Mouse (Mus musculus): ENCODE measurements around the gene Adamts17.

Gene Adamts17

DNA sequence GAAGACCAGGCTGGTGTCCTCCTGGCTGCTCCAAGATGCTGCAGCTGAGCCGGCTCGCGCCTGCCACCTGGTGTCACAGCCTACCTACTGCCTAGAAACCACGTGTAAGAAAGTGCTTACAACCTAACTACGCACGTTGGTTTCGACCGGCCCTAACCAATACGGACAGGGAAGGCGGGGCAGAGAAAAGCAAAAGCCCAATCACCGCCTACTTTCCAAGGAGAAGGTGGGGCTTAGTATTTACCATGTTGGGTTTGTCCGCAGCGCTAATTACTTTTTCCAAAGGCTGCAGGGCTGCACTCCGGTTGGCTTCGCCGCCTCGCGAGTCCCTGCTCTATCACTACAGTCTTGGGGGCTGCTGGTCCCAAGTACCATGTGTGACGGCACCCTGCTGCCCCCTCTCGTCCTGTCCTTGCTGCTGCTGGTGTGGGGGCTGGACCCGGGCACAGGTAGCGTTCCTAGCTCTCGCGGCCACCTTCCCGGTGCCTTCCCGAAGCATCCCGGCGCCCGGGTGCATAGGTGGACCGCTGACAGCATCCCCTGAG is at the start of gene Adamts17:
Adamts17 (plus strand) TSS at position 273 of the 545 bp plus-strand sequence.
- DNase-seq (ENCODE audit: low read depth): peak; percentile 92

DNA sequence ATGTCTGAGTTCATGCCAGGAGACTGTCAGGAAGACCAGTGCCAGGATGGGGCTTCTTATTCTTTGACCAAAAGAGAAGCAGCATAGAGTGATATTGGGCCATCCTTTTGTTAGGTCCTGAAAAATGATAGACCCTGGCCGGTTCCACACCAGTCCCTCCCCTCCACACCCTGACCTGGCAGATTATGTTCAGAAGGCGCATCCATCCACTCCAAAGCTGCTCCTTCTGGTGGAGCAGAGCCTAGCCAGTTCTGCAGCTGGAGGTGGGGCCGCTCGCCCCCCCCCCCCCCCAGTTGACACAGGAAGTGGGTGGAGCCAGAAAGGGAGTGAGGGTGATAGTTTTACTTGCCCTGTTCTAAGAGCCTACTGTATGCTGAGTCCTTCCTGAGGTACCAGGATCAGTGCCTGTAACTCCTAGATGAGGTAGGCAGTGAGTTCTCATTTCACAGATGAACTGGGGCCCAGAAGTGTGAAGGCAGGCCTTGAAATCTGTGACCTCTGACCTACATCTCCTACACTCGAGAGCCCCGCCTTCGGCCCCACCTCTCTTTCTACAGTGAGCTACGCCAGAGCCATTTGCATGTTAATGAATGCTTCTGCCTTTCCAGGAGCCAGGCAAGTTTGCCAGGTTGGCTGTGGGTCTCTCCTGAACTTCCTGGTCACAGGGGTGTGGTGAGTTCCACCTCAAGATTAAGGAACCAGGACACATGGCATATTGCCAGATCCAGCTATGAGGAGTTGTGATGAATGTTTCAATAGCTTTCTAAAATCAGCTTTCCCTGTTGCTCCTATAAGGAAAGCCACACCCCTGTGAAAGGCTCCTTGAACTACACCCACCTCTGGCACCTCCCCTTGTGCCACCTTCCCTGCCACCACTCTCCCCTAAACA is 49.4 kb upstream of the Adamts17 start:
- no peak for DNase-seq (ENCODE audit: low read depth)

DNA sequence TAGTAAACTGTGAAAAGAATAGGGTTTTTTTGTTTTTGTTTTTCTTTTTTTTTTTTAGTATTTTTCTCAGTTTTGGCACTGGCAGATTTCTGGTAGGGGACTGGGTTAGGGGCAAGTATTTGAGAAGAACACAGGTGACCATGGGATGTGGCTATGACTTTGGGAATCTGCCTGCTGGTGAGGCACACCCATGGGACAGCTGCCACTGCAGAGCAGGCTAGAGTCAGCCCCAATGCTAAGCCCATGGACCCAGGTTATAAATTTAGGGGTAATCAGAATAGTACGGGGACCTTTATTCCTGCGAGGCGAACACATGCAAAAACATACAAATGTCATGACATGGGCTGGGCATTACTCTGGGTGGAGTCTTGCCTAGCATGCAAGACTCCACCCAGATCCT is 48.5 kb upstream of the Adamts17 start:
- DNase-seq (ENCODE audit: low read depth): no peak

DNA sequence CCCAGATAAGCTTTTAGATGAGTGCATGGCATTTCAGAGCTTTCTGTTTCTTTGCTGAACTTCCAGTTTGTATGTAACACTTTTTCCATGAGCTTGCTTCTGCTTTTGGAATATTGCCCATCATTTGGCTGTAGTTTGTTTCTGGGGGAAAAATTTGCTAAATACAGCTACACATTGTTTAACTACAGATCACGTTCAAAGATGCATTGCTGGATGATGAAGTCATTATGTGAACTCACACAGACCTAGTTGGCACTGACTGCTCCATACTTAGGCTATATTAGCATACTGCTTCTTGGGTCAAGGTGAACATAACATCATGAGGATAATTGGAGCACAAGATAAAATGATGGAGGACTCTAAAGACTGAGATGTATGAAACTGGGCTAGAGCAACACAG is 42.6 kb upstream of the Adamts17 start:
- DNase-seq (ENCODE audit: low read depth): no peak

DNA sequence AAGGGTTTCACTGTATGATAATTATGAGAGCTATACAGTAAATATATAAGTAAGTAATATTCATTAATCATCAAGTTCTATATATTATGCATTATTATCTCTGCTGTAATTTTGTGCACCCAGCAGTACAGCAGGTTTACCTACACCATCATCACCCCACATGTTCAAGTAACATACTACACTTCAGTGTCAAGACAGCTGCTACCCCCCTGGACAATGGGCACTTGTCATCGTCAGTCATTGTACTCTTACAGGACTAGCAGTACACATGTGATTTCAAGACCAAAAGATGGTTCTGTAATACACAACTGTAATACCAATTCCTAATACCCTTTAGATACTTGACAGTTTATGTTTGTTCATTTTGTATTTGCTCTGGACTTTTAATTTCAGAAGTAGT is 42.2 kb upstream of the Adamts17 start:
- no peak for DNase-seq (ENCODE audit: low read depth)

DNA sequence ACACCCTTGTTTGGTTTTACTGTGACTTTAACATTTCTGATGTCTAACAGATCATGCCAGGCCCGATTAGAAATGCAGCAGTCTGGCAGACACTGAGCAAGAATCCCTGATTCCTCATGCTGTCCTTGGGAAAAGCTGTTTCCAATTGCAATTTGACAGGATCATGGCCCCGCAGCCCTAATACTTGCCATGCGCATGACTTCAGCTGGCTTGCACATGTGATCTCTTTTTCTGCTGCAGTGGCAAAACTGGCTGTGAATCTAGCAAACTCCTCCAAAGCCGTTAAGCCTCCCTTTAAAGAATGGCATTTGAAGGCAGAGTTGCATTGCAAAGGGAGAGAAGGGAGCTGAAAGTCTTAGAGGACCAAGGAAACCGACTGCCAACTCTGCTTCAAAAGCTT is 40.7 kb upstream of the Adamts17 start:
- DNase-seq (ENCODE audit: low read depth): no peak

DNA sequence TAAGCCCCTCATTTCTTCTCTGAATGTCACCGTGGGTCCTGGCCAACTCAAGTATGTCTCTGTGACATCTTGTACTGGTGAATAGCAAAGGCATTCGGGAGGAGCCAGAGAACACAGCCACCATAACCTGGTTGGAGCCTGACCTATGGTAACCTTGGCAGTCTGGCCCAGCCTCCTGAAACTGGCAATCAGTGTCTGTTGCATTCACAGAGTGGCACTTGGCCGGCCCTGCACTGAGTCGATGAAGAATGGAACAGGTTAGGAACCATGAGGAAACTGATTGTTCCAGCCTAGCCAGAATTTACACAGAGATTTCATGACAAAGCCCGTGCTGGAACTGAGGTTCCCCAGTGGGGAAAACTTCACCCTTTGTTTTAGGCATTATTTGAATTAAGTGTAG is 38.8 kb upstream of the Adamts17 start:
- no peak for DNase-seq (ENCODE audit: low read depth)

DNA sequence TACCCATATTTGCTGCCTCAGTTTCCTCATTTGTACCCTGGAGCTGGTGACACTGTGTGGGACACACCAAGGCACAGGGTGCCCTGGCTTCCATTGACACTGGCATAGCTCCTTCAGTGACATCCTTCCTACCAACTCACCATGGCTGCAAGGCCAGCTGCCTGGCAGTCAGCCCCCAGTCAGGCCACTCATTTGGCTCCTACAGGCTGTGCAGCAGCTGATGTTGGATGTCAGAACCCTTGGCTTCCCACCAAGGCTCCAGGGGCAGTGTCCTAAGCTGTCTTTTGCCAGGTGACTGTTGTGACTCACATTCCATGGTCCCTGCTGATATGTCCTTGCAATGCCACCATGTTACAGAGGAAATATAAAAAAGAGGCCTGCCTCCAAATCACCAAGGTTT is 37.8 kb upstream of the Adamts17 start:
- no peak for DNase-seq (ENCODE audit: low read depth)

DNA sequence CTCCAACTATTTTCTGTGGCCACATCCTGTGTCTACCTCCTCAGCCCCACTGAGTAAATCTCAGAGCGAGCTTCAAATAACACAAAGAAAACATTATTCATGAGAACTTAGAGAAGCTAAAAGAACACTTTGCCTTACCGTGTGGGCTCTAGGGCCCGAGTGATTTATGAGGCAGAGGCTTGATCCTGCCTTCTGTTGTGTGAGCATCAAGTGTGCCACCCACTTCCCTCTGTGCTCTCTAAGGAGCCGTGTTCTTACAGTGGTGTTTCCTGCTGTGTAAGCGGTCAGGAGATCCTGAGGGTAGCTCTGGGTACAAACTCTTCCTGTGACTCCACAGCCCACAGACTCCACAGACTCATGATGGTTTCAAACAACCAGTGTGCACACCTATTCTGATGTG is 35.7 kb upstream of the Adamts17 start:
- no peak for DNase-seq (ENCODE audit: low read depth)

DNA sequence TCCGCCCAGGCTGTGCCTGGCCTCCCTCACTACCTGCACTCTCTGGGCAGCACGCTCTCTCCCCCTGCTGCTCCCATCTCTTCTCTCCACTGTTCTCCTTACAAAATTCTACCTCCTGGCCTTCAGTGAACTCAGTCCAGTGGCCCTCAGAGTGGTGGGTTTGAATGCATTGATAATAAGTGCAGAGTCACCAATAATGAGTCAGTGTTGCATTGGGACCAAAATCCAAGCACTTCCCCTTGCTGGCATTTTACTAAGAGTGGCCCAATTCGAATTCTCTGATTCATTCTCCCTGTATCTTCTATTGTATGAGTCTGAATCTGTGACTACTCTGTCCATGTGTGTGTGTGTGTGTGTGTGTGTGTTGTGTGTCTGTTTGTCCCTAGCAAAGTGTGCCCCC is 32.7 kb upstream of the Adamts17 start:
- no peak for DNase-seq (ENCODE audit: low read depth)

DNA sequence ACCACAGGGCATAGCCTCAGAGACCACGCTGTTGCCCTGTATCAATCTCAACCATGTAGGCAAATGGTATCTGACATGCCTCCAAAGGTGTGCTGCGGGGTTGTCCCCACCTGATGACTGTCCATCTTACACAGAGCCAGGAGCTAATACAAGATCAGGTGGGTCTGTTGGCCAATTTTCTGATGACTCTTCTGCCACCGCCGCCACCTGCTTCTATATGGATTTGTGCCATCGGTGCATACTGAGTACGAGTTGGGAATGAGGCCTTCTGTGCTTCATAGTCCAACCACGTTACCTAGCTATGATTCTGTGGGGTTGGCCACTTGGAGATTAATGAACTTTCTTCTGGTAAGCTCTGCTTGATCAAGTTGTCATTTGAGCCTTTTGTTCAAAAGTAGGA is 29.1 kb upstream of the Adamts17 start:
- no peak for DNase-seq (ENCODE audit: low read depth)

DNA sequence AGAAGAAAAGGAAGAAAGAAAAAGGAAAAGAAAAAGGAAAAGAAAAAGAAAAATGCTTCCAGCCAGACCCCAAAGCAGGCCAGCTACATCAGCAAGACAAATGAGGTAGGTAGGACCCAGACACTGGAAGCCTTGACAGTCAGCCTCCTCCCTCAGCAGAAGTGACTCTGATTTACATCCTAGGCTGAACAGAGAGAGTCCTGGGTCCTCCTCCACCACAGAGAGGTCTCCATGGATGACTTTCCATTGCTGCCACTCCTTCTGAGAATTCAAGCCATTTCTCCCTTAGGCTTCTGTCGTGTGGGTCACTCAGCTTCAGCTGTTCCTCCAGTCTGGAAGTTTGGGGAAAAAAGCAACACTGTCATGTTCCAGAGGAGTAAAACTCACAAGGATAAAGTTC is 28.2 kb upstream of the Adamts17 start:
- DNase-seq (ENCODE audit: low read depth): no peak

DNA sequence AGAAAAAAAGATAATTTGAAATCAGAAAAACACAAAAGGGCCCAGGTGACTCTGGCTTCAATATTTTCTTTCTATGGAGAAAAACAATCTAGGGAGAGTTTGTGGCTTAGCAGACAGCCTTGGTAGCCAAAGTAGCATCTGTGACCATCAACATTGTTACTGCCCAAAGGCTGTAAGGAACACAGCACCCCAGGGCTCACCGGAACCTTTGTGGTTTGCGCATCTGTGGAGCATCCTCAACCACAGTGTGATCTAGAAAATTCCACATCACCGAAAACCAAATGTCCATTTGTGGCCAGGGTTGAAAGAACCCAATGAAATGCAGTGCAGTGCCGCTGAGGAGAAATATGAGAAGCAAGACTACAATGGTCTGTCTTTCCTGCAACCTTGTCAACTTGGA is 27.2 kb upstream of the Adamts17 start:
- no peak for DNase-seq (ENCODE audit: low read depth)

DNA sequence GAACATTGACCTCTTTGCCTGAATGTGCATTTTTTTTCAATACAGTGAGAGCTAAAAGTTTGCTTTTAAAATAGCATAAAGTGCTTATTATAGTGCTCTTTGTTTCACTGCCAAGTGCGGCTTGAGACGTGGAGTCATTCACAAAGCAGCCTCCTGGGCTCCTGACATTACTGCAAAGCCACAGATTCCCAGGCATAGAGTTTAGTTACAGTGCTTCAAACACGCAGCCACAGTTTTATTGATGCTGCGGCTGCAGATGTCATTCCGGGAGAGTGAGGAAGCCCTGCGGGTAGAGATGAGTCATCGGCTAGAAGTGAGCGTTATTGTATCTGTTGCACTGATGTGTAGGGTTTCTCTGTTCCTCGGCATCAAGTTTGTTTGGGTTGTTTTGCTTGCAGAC is 26.8 kb upstream of the Adamts17 start:
- peak; percentile 89 for DNase-seq (ENCODE audit: low read depth)

DNA sequence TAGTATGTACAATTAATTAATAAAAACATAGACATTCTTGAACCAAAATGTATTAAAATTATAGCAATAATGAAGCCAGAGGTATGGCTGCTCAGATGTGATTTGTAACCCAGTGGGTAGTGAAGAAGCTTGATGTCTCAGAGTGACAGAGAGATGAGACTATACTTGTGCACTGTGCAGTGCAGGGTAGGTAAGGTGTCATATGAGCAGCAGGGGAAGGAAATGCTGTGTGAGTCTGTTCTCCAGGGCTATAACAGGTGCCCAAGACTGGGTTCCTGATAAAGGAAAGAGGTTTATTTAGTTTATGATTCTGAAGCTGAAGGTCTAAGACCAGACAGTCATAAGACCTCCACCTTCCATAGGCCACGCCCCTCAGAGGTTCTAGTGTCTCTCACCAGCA is 26.4 kb upstream of the Adamts17 start:
- DNase-seq (ENCODE audit: low read depth): no peak

DNA sequence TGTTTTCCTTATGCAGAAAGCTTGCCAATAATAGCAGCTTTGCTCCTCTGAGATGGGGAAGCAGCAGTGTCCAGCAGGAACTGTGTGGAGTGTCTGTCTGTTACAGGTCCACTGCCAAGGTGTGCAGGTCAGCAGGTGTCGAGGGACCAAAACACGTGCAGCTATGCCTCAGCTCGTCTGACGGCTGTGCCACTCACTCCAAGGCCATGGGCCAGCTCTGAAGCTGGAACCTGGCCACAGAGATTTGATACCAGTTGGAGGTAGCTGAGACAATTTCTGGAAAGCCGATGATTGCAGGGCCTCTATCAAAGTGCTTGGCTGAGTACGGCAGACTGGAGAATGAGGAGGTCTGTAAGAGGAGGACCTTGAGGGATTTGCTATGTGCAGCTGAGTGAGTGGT is 24.0 kb upstream of the Adamts17 start:
- DNase-seq (ENCODE audit: low read depth): no peak

DNA sequence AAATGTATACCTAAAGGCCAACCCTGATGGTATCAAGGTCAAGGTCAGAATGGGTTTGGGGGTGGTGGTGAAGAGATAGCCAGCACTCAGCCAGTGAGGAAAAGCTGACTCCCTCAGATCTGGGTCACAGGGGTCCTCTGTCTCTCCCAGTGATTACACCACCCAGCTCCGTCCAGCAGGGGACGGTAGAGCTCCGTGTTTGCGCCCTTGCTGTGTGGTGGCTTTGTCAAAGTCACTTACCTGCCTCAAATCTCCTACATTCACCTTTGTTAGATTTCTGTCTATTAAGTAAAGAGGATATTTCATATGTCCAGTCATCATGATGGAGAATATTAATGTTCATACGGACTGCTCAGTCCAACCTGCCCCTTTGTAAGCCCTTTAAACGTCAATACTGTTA is 19.5 kb upstream of the Adamts17 start:
- DNase-seq (ENCODE audit: low read depth): no peak

DNA sequence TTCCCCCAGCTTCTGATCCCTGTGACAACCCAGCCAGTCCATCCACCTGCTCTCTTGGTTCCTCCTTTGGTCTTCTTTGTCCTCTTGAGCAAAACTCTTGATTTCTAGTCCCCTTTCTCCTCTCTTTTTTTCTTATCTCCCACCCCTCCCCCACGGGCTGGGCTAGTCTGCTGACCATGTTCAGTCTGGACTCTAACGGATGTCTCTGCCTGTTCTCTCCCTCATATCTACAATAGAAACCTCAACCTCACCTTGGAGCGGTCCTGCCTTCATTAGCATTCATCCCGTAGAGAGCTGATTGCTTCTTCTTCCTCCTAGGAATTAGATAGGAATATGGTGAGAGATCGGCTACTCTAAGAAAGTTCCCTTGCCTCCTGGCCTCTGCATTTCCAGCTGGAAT is 8.7 kb upstream of the Adamts17 start:
- DNase-seq (ENCODE audit: low read depth): no peak

DNA sequence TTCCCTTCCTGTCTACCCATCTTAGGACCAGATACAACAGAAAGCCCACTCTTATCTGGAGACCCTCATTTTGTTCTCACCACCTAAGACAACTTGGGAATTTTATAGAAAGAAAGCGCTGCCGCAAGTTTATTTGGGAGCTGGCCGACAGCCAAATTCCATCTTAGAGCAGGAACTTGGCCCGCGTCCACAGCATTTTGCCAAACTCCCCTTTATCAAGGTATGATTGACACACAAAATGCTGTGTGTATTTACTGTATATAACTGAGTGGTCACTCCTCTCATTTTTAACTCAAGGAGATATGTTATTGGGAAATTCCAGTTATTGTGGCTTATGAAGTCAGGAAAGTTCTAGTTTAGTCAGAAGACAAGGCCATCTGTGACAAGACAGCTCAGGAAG is 8.2 kb upstream of the Adamts17 start:
- DNase-seq (ENCODE audit: low read depth): no peak

DNA sequence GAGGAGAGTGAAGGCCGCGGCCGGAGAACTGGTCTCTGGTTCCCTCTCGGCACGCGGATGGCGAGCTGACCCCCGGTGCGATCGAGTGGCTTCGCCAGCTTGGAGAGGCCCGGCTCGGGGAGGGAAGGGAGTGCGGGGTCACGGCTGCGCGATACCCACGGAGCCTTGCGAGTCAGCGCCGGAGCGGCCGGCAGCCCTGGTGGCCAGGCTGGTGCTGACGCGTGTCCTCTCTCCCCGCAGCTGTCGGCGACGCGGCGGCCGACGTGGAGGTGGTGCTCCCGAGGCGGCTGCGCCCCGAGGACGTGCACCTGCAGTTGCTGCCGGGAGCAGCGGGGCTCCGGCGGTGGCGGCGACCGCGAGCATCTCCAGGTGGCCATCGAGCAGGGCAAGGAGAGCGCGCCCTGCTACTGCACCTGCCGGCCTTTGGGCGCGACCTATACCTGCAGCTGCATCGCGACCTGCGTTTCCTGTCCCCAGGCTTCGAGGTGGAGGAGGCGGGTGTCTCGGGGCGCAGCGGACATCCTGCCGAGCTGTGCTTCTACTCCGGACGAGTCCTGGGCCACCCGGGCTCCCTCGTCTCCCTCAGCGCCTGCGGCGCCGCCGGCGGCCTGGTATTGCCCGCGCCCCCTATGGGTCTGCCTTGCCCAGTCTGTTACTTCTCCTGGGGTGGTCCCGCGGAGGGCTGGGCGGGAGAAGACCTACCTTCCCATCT is 629 bp downstream of the Adamts17 start:
- DNase-seq (ENCODE audit: low read depth): no peak

DNA sequence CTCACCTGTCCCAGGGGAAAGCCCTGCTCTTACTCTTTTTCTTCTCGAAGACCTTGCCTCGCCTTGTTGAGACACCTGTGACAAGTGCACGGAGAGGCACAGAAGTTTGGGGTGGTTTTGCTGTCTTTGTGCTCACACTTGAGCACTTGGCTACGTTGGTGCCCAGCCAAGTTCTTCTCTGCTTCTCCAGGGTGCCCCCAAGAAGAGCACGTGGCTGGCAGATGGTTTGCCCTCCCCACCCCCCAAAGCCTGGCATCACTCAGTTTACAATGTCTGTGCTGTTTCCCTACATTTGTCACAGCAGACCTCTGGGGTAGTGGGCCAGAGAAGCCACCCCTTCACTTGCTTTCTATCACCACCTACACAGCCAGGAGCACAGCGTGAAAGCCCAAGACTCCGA is 1.6 kb downstream of the Adamts17 start:
- DNase-seq (ENCODE audit: low read depth): no peak

DNA sequence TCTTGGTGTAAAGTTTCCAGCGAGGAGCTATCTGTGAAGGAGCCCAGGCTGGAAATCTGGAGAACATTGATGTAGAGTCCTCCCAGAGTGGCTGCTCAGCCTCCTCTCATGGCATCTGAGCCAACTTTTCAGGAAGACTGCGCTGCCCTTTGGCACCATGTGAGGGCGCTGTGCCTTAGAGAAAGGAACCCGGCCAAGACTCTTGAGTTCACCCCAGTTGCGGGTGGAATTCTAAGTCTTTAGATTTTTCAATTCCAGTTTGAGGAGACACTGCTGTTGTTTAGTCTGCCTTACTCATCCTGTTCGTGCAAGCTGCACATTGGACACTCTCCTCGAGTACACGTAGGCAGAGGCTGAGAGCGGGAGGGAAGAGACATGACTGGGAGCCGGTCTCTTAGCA is 2.5 kb downstream of the Adamts17 start:
- peak; percentile 62 for DNase-seq (ENCODE audit: low read depth)

DNA sequence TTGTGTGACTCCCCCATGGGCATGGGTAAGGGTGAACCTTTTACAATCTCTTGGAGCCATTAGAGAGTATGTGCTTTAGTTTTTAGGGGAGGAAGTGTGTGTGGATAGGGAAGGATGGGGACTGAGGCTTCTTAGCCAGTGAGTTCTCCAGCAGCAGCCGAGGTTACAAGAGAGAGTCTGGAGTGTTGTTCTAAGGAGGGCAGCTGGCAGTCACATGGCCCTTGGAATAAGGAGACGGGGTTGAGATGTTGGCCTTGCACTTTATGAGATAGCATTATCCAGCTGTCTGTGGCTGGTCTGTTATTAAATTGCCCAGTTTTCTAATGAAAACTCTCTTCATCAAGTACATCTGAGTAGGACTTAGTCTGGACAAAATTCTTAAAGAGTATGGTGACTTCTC is 4.3 kb downstream of the Adamts17 start:
- no peak for DNase-seq (ENCODE audit: low read depth)

Measured in fibroblast of lung, adult 2 months (primary cell).